14 mouse cellular contexts compared by ENCODE assay signal in the genomic region with DNA sequence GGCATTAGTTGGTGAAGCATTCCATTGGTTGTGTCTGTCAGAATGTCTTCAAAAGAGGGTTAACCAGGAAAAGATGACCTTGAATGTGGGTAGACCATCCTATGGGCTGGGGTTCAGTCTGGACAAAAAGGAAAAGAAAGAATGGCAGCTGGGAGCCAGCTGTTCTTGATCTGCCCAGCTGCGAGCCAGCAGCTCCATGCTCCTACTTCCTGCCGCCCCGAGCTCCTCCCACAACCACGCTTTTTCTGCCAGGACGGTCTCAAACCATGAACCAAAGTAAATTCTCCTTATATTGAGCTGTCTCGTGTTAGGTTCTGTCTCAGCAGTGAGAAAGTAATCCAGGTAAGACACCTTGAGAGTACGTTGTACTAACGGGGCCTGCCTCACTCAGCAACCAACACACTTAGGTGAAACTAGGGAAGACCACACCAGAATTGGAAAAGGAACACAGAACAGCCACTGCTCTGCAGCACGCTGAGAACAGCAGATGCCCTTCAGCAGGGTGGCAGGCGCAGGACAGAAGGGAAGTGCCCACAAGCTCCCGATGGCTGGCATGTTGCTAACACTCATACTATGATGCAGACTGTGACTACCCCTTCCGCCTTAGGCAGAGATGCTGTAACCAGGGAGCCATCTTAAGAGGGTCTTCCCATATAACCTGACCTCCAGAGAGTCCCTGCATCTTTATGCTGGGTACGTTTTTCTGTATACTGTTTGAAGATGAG. TPM values are rescaled to one million over a fixed set of nuclear protein-coding genes. Genes with fewer than 3 reads are reported as not detected.
DNase-seq lines count a peak whose midpoint lies in the region; ATAC-seq lines count a peak whose summit lies in the region.
"Had no signal": no experiment of that assay in that cellular context is flagged by ENCODE, and none has a peak within 500 bp of the region (broad histone marks: within the 10 kb centered on the region; RNA-seq: fewer than 3 reads in every experiment).

No protein-coding gene starts in this region.

- H3K36me3 ChIP-seq in limb, embryonic 10.5 days = no peaks in the 10 kb centered on the region
- H3K36me3 ChIP-seq in liver, embryonic 11.5 days (ENCODE audit: control insufficient read depth, insufficient read depth, low read length) = no peaks in the 10 kb centered on the region
- H3K36me3 ChIP-seq: heart, embryonic 15.5 days; hindbrain, embryonic 15.5 days had no signal

- WGBS in limb, embryonic 10.5 days = 77% methylated on average over 13 of the region's 13 CpGs
- WGBS in liver, embryonic 11.5 days = 77% methylated on average over 13 of the region's 13 CpGs

- peak; percentile 8 for DNase-seq in kidney, postnatal 14 days
- no peak for DNase-seq in kidney, postnatal 36 days
- DNase-seq in brain, adult 2 months (ENCODE audit: low read depth, low spot score) = peak; percentile 59
- DNase-seq in cerebellum, adult 11-12 months = peak; percentile 28
- DNase-seq in limb, embryonic 10.5 days (ENCODE audit: low spot score) = no peak
- DNase-seq in adrenal gland, adult (ENCODE audit: inconsistent age in 2 of 2, low spot score in 1 of 2) = no peak
- DNase-seq in liver, embryonic 11.5 days (ENCODE audit: low spot score) = no peak
- DNase-seq: gastrocnemius, postnatal 25 days; kidney, adult 8-10 months; spleen, adult 18-20 months had no signal

- peak overlapping the region; percentile 58 for H3K27ac ChIP-seq in limb, embryonic 10.5 days
- no peak overlapping the region for H3K27ac ChIP-seq in liver, embryonic 11.5 days (ENCODE audit: low read depth, low read length)
- H3K27ac ChIP-seq: heart, embryonic 15.5 days; hindbrain, embryonic 15.5 days; stomach, postnatal 0 days had no signal

- no peak for ATAC-seq in liver, embryonic 11.5 days (replicated peaks; ENCODE audit: low FRiP score)
- ATAC-seq: CD4-positive, CD25-positive, alpha-beta regulatory T cell, adult 4 months had no signal

- H3K4me1 ChIP-seq in limb, embryonic 10.5 days = peaks cover 9% of the 10 kb centered on the region
- no peaks in the 10 kb centered on the region for H3K4me1 ChIP-seq in liver, embryonic 11.5 days (replicated peaks; ENCODE audit: control insufficient read depth, insufficient read depth, low read length)
- H3K4me1 ChIP-seq: heart, embryonic 15.5 days; hindbrain, embryonic 15.5 days had no signal

- no peaks in the 10 kb centered on the region for H3K27me3 ChIP-seq in limb, embryonic 10.5 days (ENCODE audit: low read depth, poor library complexity, severe bottlenecking)
- H3K27me3 ChIP-seq in liver, embryonic 11.5 days (replicated peaks; ENCODE audit: control insufficient read depth, insufficient read depth, low read length) = no peaks in the 10 kb centered on the region
- H3K27me3 ChIP-seq: heart, embryonic 15.5 days; hindbrain, embryonic 15.5 days had no signal

- no peak overlapping the region for H3K9ac ChIP-seq in liver, embryonic 11.5 days (ENCODE audit: low read depth, low read length)
- H3K9ac ChIP-seq: heart, embryonic 15.5 days; hindbrain, embryonic 15.5 days had no signal

- H3K4me2 ChIP-seq in liver, embryonic 11.5 days = no peak overlapping the region
- H3K4me2 ChIP-seq: heart, embryonic 15.5 days; hindbrain, embryonic 15.5 days had no signal

- no peaks in the 10 kb centered on the region for H3K9me3 ChIP-seq in limb, embryonic 10.5 days (replicated peaks)
- no peaks in the 10 kb centered on the region for H3K9me3 ChIP-seq in liver, embryonic 11.5 days (ENCODE audit: control insufficient read depth, low read length)
- H3K9me3 ChIP-seq: heart, embryonic 15.5 days; hindbrain, embryonic 15.5 days had no signal

- H3K4me3 ChIP-seq in limb, embryonic 10.5 days = no peak overlapping the region
- H3K4me3 ChIP-seq in liver, embryonic 11.5 days (ENCODE audit: low read depth, low read length) = no peak overlapping the region
- H3K4me3 ChIP-seq: heart, embryonic 15.5 days; hindbrain, embryonic 15.5 days had no signal

RNA-seq across cellular contexts. Expression of a gene that starts 42.2 kb away (rescaled TPM):
- polyA plus RNA-seq in limb, embryonic 10.5 days (2016; fragmentation: Nextera tagmentation; extraction: Ambion mirVana) = not detected in 2 replicates
- not detected in 2 replicates for polyA plus RNA-seq in liver, embryonic 11.5 days (2014; fragmentation: Nextera tagmentation; extraction: Ambion mirVana)

Comparison
In these comparisons a context has a peak if more than half of its experiments do, and no peak if none do; other contexts are left out.
1. DNase-seq: peak in kidney, postnatal 14 days (single experiment), brain, adult 2 months (single experiment) and cerebellum, adult 11-12 months (single experiment); none in kidney, postnatal 36 days (0 of 2), limb, embryonic 10.5 days (single experiment), adrenal gland, adult (0 of 2) and liver, embryonic 11.5 days (single experiment).